Mouse (Mus musculus): ENCODE results near the gene Cdh18. TPM values are rescaled to one million over a fixed set of nuclear protein-coding genes. Genes with fewer than 3 reads are reported as not detected.

Cdh18 gene
- polyA plus RNA-seq, 1 experiment from 2014 or later, result 0.21 TPM

DNA sequence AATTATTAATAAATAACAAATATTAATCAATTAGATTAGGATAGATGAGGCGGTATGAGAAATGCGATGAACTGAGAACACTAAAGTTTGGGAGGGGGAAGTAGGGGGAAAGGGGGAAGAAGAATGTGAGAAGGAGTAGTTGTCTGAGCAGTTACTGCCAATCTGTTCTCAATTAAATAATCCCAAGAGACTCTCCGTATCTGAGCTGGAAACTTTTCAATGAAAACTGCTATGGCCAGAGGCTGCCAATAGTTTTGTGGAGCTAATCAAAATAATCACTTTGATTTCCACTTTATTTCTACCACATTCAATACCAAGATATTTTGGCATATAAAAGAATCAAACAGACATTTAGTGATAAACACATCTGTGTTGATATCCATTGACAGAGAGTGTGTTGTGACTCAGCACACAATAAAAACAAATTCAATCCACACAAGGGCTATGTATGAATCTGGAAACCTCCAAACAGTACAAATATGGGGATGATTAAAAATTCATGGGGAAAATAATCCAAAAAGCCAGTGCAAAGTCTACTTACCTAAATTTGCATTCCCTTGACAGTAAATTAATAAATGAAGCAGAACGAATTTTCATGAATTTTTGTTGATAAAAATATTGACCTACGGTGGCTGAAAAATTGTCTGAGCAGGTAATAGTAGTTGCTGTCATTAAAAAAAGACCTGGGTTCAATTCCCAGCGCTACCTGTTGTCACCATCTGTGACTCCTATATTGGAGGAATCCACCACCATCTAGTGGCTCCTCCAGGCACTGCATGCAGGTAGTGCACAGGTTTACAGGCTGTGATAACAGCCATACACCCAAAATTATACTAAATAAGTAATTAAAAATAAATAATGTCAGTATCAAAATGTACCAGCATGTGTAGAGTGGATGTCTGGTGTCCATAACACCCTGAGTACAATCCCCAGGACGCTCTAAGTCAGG lies 922.0 kb downstream of the Cdh18 start:
- Histone ChIP-seq H3K4me2 (no peak overlapping the region), H3K36me3 (no peaks in the 10 kb centered on the region), H3K27ac (replicated peaks) (no peak overlapping the region), H3K9ac (no peak overlapping the region), H3K4me3 (no peak overlapping the region), H3K4me1 (no peaks in the 10 kb centered on the region), H3K9me3 (no peaks in the 10 kb centered on the region; the same call in 1 of the 2 replicates), H3K27me3 (replicated peaks) (no peaks in the 10 kb centered on the region)
- no peak for ATAC-seq (ENCODE audit: extremely low read depth, insufficient number of reproducible peaks, low FRiP score, low TSS enrichment)
- 75% methylated on average over 7 of the region's 7 CpGs for WGBS

- WGBS, result 43% methylated on average over 1 of the region's 1 CpGs
- ATAC-seq (ENCODE audit: extremely low read depth, insufficient number of reproducible peaks, low FRiP score, low TSS enrichment), result no peak
- no peak overlapping the region for H3K27ac ChIP-seq (replicated peaks)
- no peak overlapping the region for H3K4me2 ChIP-seq
- H3K27me3 ChIP-seq (replicated peaks), result no peaks in the 10 kb centered on the region
- no peaks in the 10 kb centered on the region for H3K36me3 ChIP-seq
- no peaks in the 10 kb centered on the region for H3K4me1 ChIP-seq
- no peak overlapping the region for H3K9ac ChIP-seq
- no peak overlapping the region for H3K4me3 ChIP-seq
- no peaks in the 10 kb centered on the region for H3K9me3 ChIP-seq
These were observed 937.5 kb downstream of the Cdh18 start for GRCm38 (mm10) chr15:23486306-23486705.

DNA sequence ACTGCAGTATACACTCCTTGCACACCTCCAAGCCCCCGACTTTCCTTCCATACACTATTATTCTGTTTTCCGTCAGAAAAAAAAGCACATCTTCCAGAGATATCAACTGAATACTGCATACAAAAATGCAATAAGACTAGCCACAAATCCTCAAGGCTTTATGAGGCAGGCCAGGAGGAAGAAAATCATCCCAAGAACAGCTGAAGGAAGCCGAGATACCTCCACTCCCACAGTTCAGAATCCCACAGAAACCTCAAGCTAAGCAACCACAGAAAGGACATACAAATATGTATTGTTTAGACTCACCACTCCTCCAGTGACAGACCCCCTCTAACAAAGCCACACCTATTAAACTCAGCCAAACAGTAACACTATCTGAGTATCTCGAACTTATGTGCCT lies 957.7 kb downstream of the Cdh18 start:
- no peaks in the 10 kb centered on the region for H3K4me1 ChIP-seq
- no peaks in the 10 kb centered on the region for H3K9me3 ChIP-seq
- H3K4me2 ChIP-seq, result no peak overlapping the region
- H3K36me3 ChIP-seq, result no peaks in the 10 kb centered on the region
- no peak overlapping the region for H3K9ac ChIP-seq
- no peak overlapping the region for H3K27ac ChIP-seq (replicated peaks)
- WGBS, result 70% methylated on average over 4 of the region's 4 CpGs
- H3K4me3 ChIP-seq, result no peak overlapping the region
- no peak for ATAC-seq (ENCODE audit: extremely low read depth, insufficient number of reproducible peaks, low FRiP score, low TSS enrichment)
- H3K27me3 ChIP-seq (replicated peaks), result no peaks in the 10 kb centered on the region

GRCm38 (mm10) chr15:23509694-23510093 lies 960.9 kb downstream of the Cdh18 start:
- Histone ChIP-seq H3K9me3 (no peaks in the 10 kb centered on the region), H3K4me2 (no peak overlapping the region), H3K36me3 (no peaks in the 10 kb centered on the region), H3K27ac (replicated peaks) (no peak overlapping the region), H3K4me1 (no peaks in the 10 kb centered on the region), H3K4me3 (no peak overlapping the region), H3K27me3 (replicated peaks) (no peaks in the 10 kb centered on the region), H3K9ac (no peak overlapping the region)
- no peak for ATAC-seq (ENCODE audit: extremely low read depth, insufficient number of reproducible peaks, low FRiP score, low TSS enrichment)
- WGBS, result 41% methylated on average over 2 of the region's 2 CpGs

GRCm38 (mm10) chr15:23515786-23516185 lies 967.0 kb downstream of the Cdh18 start:
- H3K36me3 ChIP-seq, result no peaks in the 10 kb centered on the region
- 74% methylated on average over 3 of the region's 3 CpGs for WGBS
- H3K9me3 ChIP-seq, result no peaks in the 10 kb centered on the region
- no peak overlapping the region for H3K4me2 ChIP-seq
- no peak for ATAC-seq (ENCODE audit: extremely low read depth, insufficient number of reproducible peaks, low FRiP score, low TSS enrichment)
- H3K4me3 ChIP-seq, result no peak overlapping the region
- no peak overlapping the region for H3K27ac ChIP-seq (replicated peaks)
- no peaks in the 10 kb centered on the region for H3K4me1 ChIP-seq
- no peak overlapping the region for H3K9ac ChIP-seq
- H3K27me3 ChIP-seq (replicated peaks), result no peaks in the 10 kb centered on the region

GRCm38 (mm10) chr15:23518079-23518478 lies 969.3 kb downstream of the Cdh18 start:
- Histone ChIP-seq H3K27me3 (replicated peaks) (no peaks in the 10 kb centered on the region), H3K36me3 (no peaks in the 10 kb centered on the region), H3K4me3 (no peak overlapping the region), H3K9me3 (no peaks in the 10 kb centered on the region), H3K27ac (replicated peaks) (no peak overlapping the region), H3K4me1 (no peaks in the 10 kb centered on the region), H3K9ac (no peak overlapping the region), H3K4me2 (no peak overlapping the region)
- WGBS, result 66% methylated on average over 2 of the region's 2 CpGs
- ATAC-seq (ENCODE audit: extremely low read depth, insufficient number of reproducible peaks, low FRiP score, low TSS enrichment), result no peak
